ENCODE assay signal across 16 mouse cellular contexts in genomic region chr4:125695431-125695830, GRCm38 (mm10).
DNase-seq lines count a peak whose midpoint lies in the region; ATAC-seq and TF ChIP-seq lines count a peak whose summit lies in the region.
"Had no signal": no experiment of that assay in that cellular context is flagged by ENCODE, and none has a peak within 500 bp of the region (broad histone marks: within the 10 kb centered on the region; RNA-seq: fewer than 3 reads in every experiment).

No protein-coding gene starts in this region.

- H3K9ac ChIP-seq in midbrain, embryonic 14.5 days (replicated peaks; ENCODE audit: low read length): no peak overlapping the region
- no peak overlapping the region for H3K9ac ChIP-seq in lung, postnatal 0 days (replicated peaks; ENCODE audit: low read depth)
- H3K9ac ChIP-seq: embryonic facial prominence, embryonic 15.5 days had no signal

- TF ChIP-seq POLR2A in brain, embryonic 14.5 days (IDR thresholded peaks at IDR 0.05; ENCODE audit: borderline replicate concordance, extremely low read depth, insufficient read depth, insufficient read length, poor library complexity, severe bottlenecking): no peak

- H3K4me3 ChIP-seq in E14TG2a.4 (replicated peaks; ENCODE audit: low read length): peak overlapping the region; percentile 55
- H3K4me3 ChIP-seq in midbrain, embryonic 14.5 days (replicated peaks; ENCODE audit: low read depth, low read length): no peak overlapping the region
- no peak overlapping the region for H3K4me3 ChIP-seq in lung, postnatal 0 days (ENCODE audit: low read depth, low read length)
- H3K4me3 ChIP-seq: embryonic facial prominence, embryonic 15.5 days; myocyte had no signal

- peak overlapping the region; percentile 80 for H3K27ac ChIP-seq in midbrain, embryonic 14.5 days (replicated peaks; ENCODE audit: low read depth, low read length)
- H3K27ac ChIP-seq in lung, postnatal 0 days (ENCODE audit: low read length): no peak overlapping the region
- H3K27ac ChIP-seq: embryonic facial prominence, embryonic 15.5 days had no signal

- peaks cover 21% of the 10 kb centered on the region; the same call in 1 of the 2 replicates for H3K27me3 ChIP-seq in E14TG2a.4 (ENCODE audit: insufficient read depth, low read length)
- no peaks in the 10 kb centered on the region for H3K27me3 ChIP-seq in midbrain, embryonic 14.5 days (ENCODE audit: control insufficient read depth, insufficient read depth, low read length)
- H3K27me3 ChIP-seq in lung, postnatal 0 days (replicated peaks; ENCODE audit: insufficient read depth, low read length): no peaks in the 10 kb centered on the region

- TF ChIP-seq EP300 in lung, postnatal 0 days (IDR thresholded peaks at IDR 0.05): no peak

- WGBS in midbrain, embryonic 14.5 days: 15% methylated on average over 6 of the region's 6 CpGs
- WGBS in lung, postnatal 0 days: 64% methylated on average over 6 of the region's 6 CpGs

- TF ChIP-seq CTCF in E14TG2a.4 (conservative IDR thresholded peaks at IDR 0.05; ENCODE audit: low read length): no peak
- TF ChIP-seq CTCF in brain, embryonic 14.5 days (IDR thresholded peaks at IDR 0.05; ENCODE audit: borderline replicate concordance, extremely low read depth, insufficient read depth, insufficient read length): no peak
- no peak for TF ChIP-seq CTCF in lung, postnatal 0 days (IDR thresholded peaks at IDR 0.05)

- H3K9me3 ChIP-seq in E14TG2a.4 (ENCODE audit: low read length): no peaks in the 10 kb centered on the region
- H3K9me3 ChIP-seq in midbrain, embryonic 14.5 days (ENCODE audit: control insufficient read depth, low read length): no peaks in the 10 kb centered on the region
- no peaks in the 10 kb centered on the region for H3K9me3 ChIP-seq in lung, postnatal 0 days (ENCODE audit: low read length)
- H3K9me3 ChIP-seq: embryonic facial prominence, embryonic 15.5 days had no signal

- DNase-seq in brain, embryonic 14.5 days (ENCODE audit: low read depth): peak; percentile 77
- DNase-seq in forelimb bud, embryonic 11.5 days (ENCODE audit: low read depth, low spot score): peak; percentile 27
- DNase-seq in midbrain, embryonic 14.5 days: peak; percentile 61
- DNase-seq in gastrocnemius, adult 18-20 months (ENCODE audit: low spot score): no peak
- no peak for DNase-seq in lung, postnatal 0 days (ENCODE audit: low spot score)
- DNase-seq in T-cell, adult 2 months (ENCODE audit: low spot score): no peak
- DNase-seq: adrenal gland, postnatal 14 days; cerebellum, adult 9-10 months; kidney, adult 8-10 months; liver; lung, adult 2 months; thymus, adult 2 months had no signal

- peak overlapping the region; percentile 32 for H3K4me2 ChIP-seq in midbrain, embryonic 14.5 days (ENCODE audit: low read length)
- no peak overlapping the region for H3K4me2 ChIP-seq in lung, postnatal 0 days (replicated peaks; ENCODE audit: low read depth, low read length)
- H3K4me2 ChIP-seq: embryonic facial prominence, embryonic 15.5 days had no signal

- peaks cover 25% of the 10 kb centered on the region for H3K4me1 ChIP-seq in E14TG2a.4 (replicated peaks; ENCODE audit: low read depth, low read length)
- H3K4me1 ChIP-seq in midbrain, embryonic 14.5 days (ENCODE audit: control insufficient read depth, insufficient read depth, low read length): peaks cover 34% of the 10 kb centered on the region
- no peaks in the 10 kb centered on the region for H3K4me1 ChIP-seq in lung, postnatal 0 days (ENCODE audit: insufficient read depth, low read depth, low read length)

- ATAC-seq in midbrain, embryonic 14.5 days (ENCODE audit: low FRiP score, low TSS enrichment): no peak
- ATAC-seq in lung, postnatal 0 days: no peak
- ATAC-seq: CD4-positive, CD25-positive, alpha-beta regulatory T cell, adult 4 months had no signal

- peaks cover 8% of the 10 kb centered on the region for H3K36me3 ChIP-seq in E14TG2a.4 (ENCODE audit: insufficient read depth, low read length)
- H3K36me3 ChIP-seq in midbrain, embryonic 14.5 days (ENCODE audit: control insufficient read depth, insufficient read depth, low read length): no peaks in the 10 kb centered on the region
- no peaks in the 10 kb centered on the region for H3K36me3 ChIP-seq in lung, postnatal 0 days (ENCODE audit: insufficient read depth, low read length)
- H3K36me3 ChIP-seq: embryonic facial prominence, embryonic 15.5 days had no signal

Comparison
In these comparisons a context has a peak if more than half of its experiments do, and no peak if none do; other contexts are left out.
1. DNase-seq: peak in brain, embryonic 14.5 days (single experiment), forelimb bud, embryonic 11.5 days (single experiment) and midbrain, embryonic 14.5 days (single experiment); none in gastrocnemius, adult 18-20 months (single experiment), lung, postnatal 0 days (single experiment) and T-cell, adult 2 months (single experiment).